Mouse (Mus musculus): ENCODE results near the gene Tchh. TPM values are rescaled to one million over a fixed set of nuclear protein-coding genes. Genes with fewer than 3 reads are reported as not detected.
A peak's percentile ranks its signal among the peaks of the same experiment; 100 is the strongest.
"Not testable (repeated sequence)": the region's sequence is repeated elsewhere in the genome, so short reads cannot be mapped to it uniquely, and the experiment has no call there.

The Tchh gene
- 0.07 and 0.08 TPM in 2 replicates for polyA plus RNA-seq (2015; fragmentation: Nextera tagmentation; extraction: Ambion mirVana)

- no peak for ATAC-seq (ENCODE audit: low read depth)
- H3K27me3 ChIP-seq, result peaks cover 60% of the 10 kb centered on the region
- peaks cover 5% of the 10 kb centered on the region; the same call in 1 of the 2 replicates for H3K4me1 ChIP-seq (replicated peaks)
- H3K4me3 ChIP-seq (replicated peaks), result 0 out of 2 replicates have a peak within 1 kb of the TSS, but pooled peaks have one; percentile 52
- no peak for DNase-seq
- no peak within 1 kb of the TSS for H3K4me2 ChIP-seq
- no peak within 1 kb of the TSS for H3K27ac ChIP-seq
- H3K36me3 ChIP-seq, result no peaks in the 10 kb centered on the region
- no peak within 1 kb of the TSS for H3K9ac ChIP-seq
- 61% methylated on average over 1 of the region's 1 CpGs for WGBS (ENCODE audit: insufficient replicate concordance)
- no peaks in the 10 kb centered on the region for H3K9me3 ChIP-seq (replicated peaks)
Observed at GRCm38 (mm10) chr3:93442030-93442429, at the start of gene Tchh. Gene Tchh, plus strand, starts transcription at chr3:93442330.

GRCm38 (mm10) chr3:93393366-93393765, 48.8 kb upstream of the Tchh start, which contains the start of gene Rptn:
Gene Rptn, plus strand, starts transcription at chr3:93393699.
- 43% methylated on average over 2 of the region's 2 CpGs for WGBS (ENCODE audit: insufficient replicate concordance)
- Histone ChIP-seq H3K27ac (no peak within 1 kb of the TSS), H3K9me3 (replicated peaks) (no peaks in the 10 kb centered on the region), H3K36me3 (no peaks in the 10 kb centered on the region), H3K4me3 (replicated peaks) (no peak within 1 kb of the TSS), H3K4me2 (no peak within 1 kb of the TSS), H3K4me1 (replicated peaks) (no peaks in the 10 kb centered on the region), H3K9ac (no peak within 1 kb of the TSS), H3K27me3 (no peaks in the 10 kb centered on the region)
- ATAC-seq (ENCODE audit: low read depth), result no peak
- no peak for DNase-seq

GRCm38 (mm10) chr3:93403936-93404335, 38.2 kb upstream of the Tchh start:
- no peaks in the 10 kb centered on the region for H3K9me3 ChIP-seq (replicated peaks)
- no peak overlapping the region for H3K4me2 ChIP-seq
- no peaks in the 10 kb centered on the region for H3K4me1 ChIP-seq (replicated peaks)
- no peak overlapping the region for H3K4me3 ChIP-seq (replicated peaks)
- no peak for DNase-seq
- 83% methylated on average over 3 of the region's 3 CpGs for WGBS (ENCODE audit: insufficient replicate concordance)
- H3K27ac ChIP-seq, result no peak overlapping the region
- no peaks in the 10 kb centered on the region for H3K36me3 ChIP-seq
- no peak overlapping the region for H3K9ac ChIP-seq
- no peak for ATAC-seq (ENCODE audit: low read depth)
- no peaks in the 10 kb centered on the region for H3K27me3 ChIP-seq

GRCm38 (mm10) chr3:93406992-93407391, 35.1 kb upstream of the Tchh start:
- no peak for ATAC-seq (ENCODE audit: low read depth)
- H3K9ac ChIP-seq, result no peak overlapping the region
- WGBS (ENCODE audit: insufficient replicate concordance), result 25% methylated on average over 5 of the region's 5 CpGs
- no peak overlapping the region for H3K27ac ChIP-seq
- H3K27me3 ChIP-seq, result no peaks in the 10 kb centered on the region
- H3K4me1 ChIP-seq (replicated peaks), result no peaks in the 10 kb centered on the region
- no peaks in the 10 kb centered on the region for H3K36me3 ChIP-seq
- no peak for DNase-seq
- no peak overlapping the region for H3K4me3 ChIP-seq (replicated peaks)
- no peaks in the 10 kb centered on the region for H3K9me3 ChIP-seq (replicated peaks)
- H3K4me2 ChIP-seq, result no peak overlapping the region

- ATAC-seq (ENCODE audit: low read depth), result no peak
- no peaks in the 10 kb centered on the region for H3K4me1 ChIP-seq (replicated peaks)
- WGBS (ENCODE audit: insufficient replicate concordance), result 20% methylated on average over 2 of the region's 2 CpGs
- no peak overlapping the region for H3K27ac ChIP-seq
- no peak overlapping the region for H3K4me3 ChIP-seq (replicated peaks)
- no peaks in the 10 kb centered on the region for H3K27me3 ChIP-seq
- DNase-seq, result no peak
- H3K9me3 ChIP-seq (replicated peaks), result no peaks in the 10 kb centered on the region
- H3K4me2 ChIP-seq, result no peak overlapping the region
- H3K9ac ChIP-seq, result no peak overlapping the region
- H3K36me3 ChIP-seq, result no peaks in the 10 kb centered on the region
Observed at GRCm38 (mm10) chr3:93411905-93412304, 30.2 kb upstream of the Tchh start.

GRCm38 (mm10) chr3:93431673-93432072, 10.5 kb upstream of the Tchh start:
- H3K36me3 ChIP-seq, result no peaks in the 10 kb centered on the region
- no peaks in the 10 kb centered on the region for H3K9me3 ChIP-seq (replicated peaks)
- no peaks in the 10 kb centered on the region for H3K4me1 ChIP-seq (replicated peaks)
- H3K27ac ChIP-seq, result no peak overlapping the region
- ATAC-seq (ENCODE audit: low read depth) (no peak), DNase-seq (no peak)
- no peak overlapping the region for H3K4me3 ChIP-seq (replicated peaks)
- H3K4me2 ChIP-seq, result no peak overlapping the region
- no peaks in the 10 kb centered on the region for H3K27me3 ChIP-seq
- no peak overlapping the region for H3K9ac ChIP-seq
- WGBS (ENCODE audit: insufficient replicate concordance), result 45% methylated on average over 3 of the region's 3 CpGs

GRCm38 (mm10) chr3:93443501-93444101, 1.5 kb downstream of the Tchh start:
- Histone ChIP-seq H3K27me3 (peaks cover 70% of the 10 kb centered on the region), H3K36me3 (no peaks in the 10 kb centered on the region), H3K4me3 (replicated peaks) (peak overlapping the region; percentile 52), H3K4me1 (replicated peaks) (peaks cover 5% of the 10 kb centered on the region; the same call in 1 of the 2 replicates), H3K27ac (no peak overlapping the region), H3K4me2 (peak overlapping the region; percentile 66), H3K9ac (no peak overlapping the region), H3K9me3 (replicated peaks) (no peaks in the 10 kb centered on the region)
- under 1% methylated on average over 38 of the region's 38 CpGs for WGBS (ENCODE audit: insufficient replicate concordance)
- ATAC-seq (ENCODE audit: low read depth), result no peak
- DNase-seq, result no peak

GRCm38 (mm10) chr3:93444343-93445164, 2.4 kb downstream of the Tchh start:
- Histone ChIP-seq H3K9me3 (replicated peaks) (no peaks in the 10 kb centered on the region), H3K4me3 (replicated peaks) (peak overlapping the region; percentile 52), H3K9ac (no peak overlapping the region; the same call in 1 of the 2 replicates), H3K36me3 (no peaks in the 10 kb centered on the region), H3K27me3 (peaks cover 71% of the 10 kb centered on the region), H3K4me1 (replicated peaks) (peaks cover 5% of the 10 kb centered on the region; the same call in 1 of the 2 replicates), H3K27ac (no peak overlapping the region), H3K4me2 (peak overlapping the region; percentile 66)
- peak; percentile 36; the same call in 1 of the 2 replicates for ATAC-seq (ENCODE audit: low read depth)
- under 1% methylated on average over 56 of the region's 56 CpGs for WGBS (ENCODE audit: insufficient replicate concordance)
- no peak for DNase-seq

GRCm38 (mm10) chr3:93445165-93445705, 3.1 kb downstream of the Tchh start:
- H3K4me3 ChIP-seq (replicated peaks), result peak overlapping the region; percentile 52
- H3K27ac ChIP-seq, result no peak overlapping the region
- no peak for DNase-seq
- 2% methylated on average over 36 of the region's 36 CpGs for WGBS (ENCODE audit: insufficient replicate concordance)
- no peak for ATAC-seq (ENCODE audit: low read depth)
- no peaks in the 10 kb centered on the region for H3K36me3 ChIP-seq
- H3K27me3 ChIP-seq, result peaks cover 78% of the 10 kb centered on the region
- peaks cover 5% of the 10 kb centered on the region; the same call in 1 of the 2 replicates for H3K4me1 ChIP-seq (replicated peaks)
- H3K9me3 ChIP-seq (replicated peaks), result no peaks in the 10 kb centered on the region
- peak overlapping the region; percentile 66 for H3K4me2 ChIP-seq
- no peak overlapping the region for H3K9ac ChIP-seq

GRCm38 (mm10) chr3:93446128-93446755, 4.1 kb downstream of the Tchh start:
- Histone ChIP-seq H3K4me3 (replicated peaks) (peak overlapping the region; percentile 46), H3K27ac (no peak overlapping the region), H3K36me3 (no peaks in the 10 kb centered on the region), H3K9me3 (replicated peaks) (no peaks in the 10 kb centered on the region), H3K9ac (no peak overlapping the region), H3K27me3 (peaks cover 70% of the 10 kb centered on the region), H3K4me1 (replicated peaks) (peaks cover 5% of the 10 kb centered on the region; the same call in 1 of the 2 replicates), H3K4me2 (peak overlapping the region; percentile 66)
- ATAC-seq (ENCODE audit: low read depth) (no peak), DNase-seq (no peak)
- 1% methylated on average over 54 of the region's 54 CpGs for WGBS (ENCODE audit: insufficient replicate concordance)

- not testable (repeated sequence) for H3K9ac ChIP-seq; ATAC-seq (ENCODE audit: low read depth); H3K4me1 ChIP-seq (replicated peaks)
Observed at GRCm38 (mm10) chr3:93446756-93447137, 4.6 kb downstream of the Tchh start.

More at GRCm38 (mm10) chr3:93446756-93447137, 4.6 kb downstream of the Tchh start:
- DNase-seq; H3K9me3 ChIP-seq (replicated peaks); H3K36me3 ChIP-seq; H3K27ac ChIP-seq: not testable (repeated sequence)
- H3K27me3 ChIP-seq, result peaks cover 67% of the 10 kb centered on the region
- H3K4me3 ChIP-seq (replicated peaks), result peak overlapping the region; percentile 46
- WGBS (ENCODE audit: insufficient replicate concordance), result 2% methylated on average over 32 of the region's 32 CpGs
- peak overlapping the region; percentile 66 for H3K4me2 ChIP-seq
